Mouse (Mus musculus) kidney, postnatal 14 days (tissue): ENCODE measurements at regions not wholly inside any gene's neighbourhood (a gene's known extent, or its start where the extent isn't known, plus 50 kb on each side); places are given as distances from the start of the nearest gene placed in this dataset.
A peak's percentile ranks its signal among the peaks of the same experiment; 100 is the strongest.

Experiments
- DNase-seq: peaks from one replicate; pipeline ENCODE4 v3.0.0; 2022; ENCODE audit warnings: mixed read lengths

- peak; percentile 3 for DNase-seq
Measured at GRCm38 (mm10) chr15:65646470-65646869, 631.8 kb upstream of the Gm21961 start.

GRCm38 (mm10) chr15:65639484-65639883 is 624.8 kb upstream of the Gm21961 start:
- no peak for DNase-seq

GRCm38 (mm10) chr15:65637520-65638184 is 622.9 kb upstream of the Gm21961 start:
- DNase-seq = peak; percentile 54

- no peak for DNase-seq
Measured at GRCm38 (mm10) chr15:65632440-65632839, 617.7 kb upstream of the Gm21961 start.

GRCm38 (mm10) chr15:65630476-65630875 is 615.8 kb upstream of the Gm21961 start:
- DNase-seq = no peak

GRCm38 (mm10) chr15:65592718-65593477 is 578.2 kb upstream of the Gm21961 start:
- DNase-seq = peak; percentile 17

- DNase-seq = no peak
Measured at GRCm38 (mm10) chr15:65585566-65585965, 570.9 kb upstream of the Gm21961 start.

- DNase-seq = no peak
Measured at GRCm38 (mm10) chr15:65579353-65579752, 564.6 kb upstream of the Gm21961 start.

- DNase-seq = no peak
Measured at GRCm38 (mm10) chr15:65567931-65568330, 553.2 kb upstream of the Gm21961 start.

- DNase-seq = no peak
Measured at GRCm38 (mm10) chr15:65557846-65558835, 543.4 kb upstream of the Gm21961 start.

GRCm38 (mm10) chr15:65549046-65549445 is 534.3 kb upstream of the Gm21961 start:
- DNase-seq = no peak

- no peak for DNase-seq
Measured at GRCm38 (mm10) chr15:65535606-65536005, 520.9 kb upstream of the Gm21961 start.

- DNase-seq = no peak
Measured at GRCm38 (mm10) chr15:65532241-65532640, 517.5 kb upstream of the Gm21961 start.

- no peak for DNase-seq
Measured at GRCm38 (mm10) chr15:65502656-65503055, 488.0 kb upstream of the Gm21961 start.

GRCm38 (mm10) chr15:65478940-65479339 is 464.2 kb upstream of the Gm21961 start:
- no peak for DNase-seq

- DNase-seq = no peak
Measured at GRCm38 (mm10) chr15:65455203-65455816, 440.6 kb upstream of the Gm21961 start.

GRCm38 (mm10) chr15:65452258-65453028 is 437.7 kb upstream of the Gm21961 start:
- DNase-seq = no peak

- DNase-seq = no peak
Measured at GRCm38 (mm10) chr15:65419736-65420135, 405.0 kb upstream of the Gm21961 start.
